In genomic region chr10:40020401-40020800, GRCm38 (mm10) we compare ENCODE assay signal across 21 mouse cellular contexts. TPM values are rescaled to one million over a fixed set of nuclear protein-coding genes. Genes with fewer than 3 reads are reported as not detected.
DNase-seq lines count a peak whose midpoint lies in the region; ATAC-seq and TF ChIP-seq lines count a peak whose summit lies in the region.
"Had no signal": no experiment of that assay in that cellular context is flagged by ENCODE, and none has a peak within 500 bp of the region (broad histone marks: within the 10 kb centered on the region; RNA-seq: fewer than 3 reads in every experiment).

No protein-coding gene starts in this region.

- H3K27ac ChIP-seq in embryonic facial prominence, embryonic 14.5 days (replicated peaks; ENCODE audit: low read depth, low read length), result no peak overlapping the region
- no peak overlapping the region for H3K27ac ChIP-seq in embryonic facial prominence, embryonic 10.5 days (replicated peaks)
- peak overlapping the region; percentile 85 for H3K27ac ChIP-seq in heart, postnatal 0 days (ENCODE audit: low read depth)
- no peak overlapping the region for H3K27ac ChIP-seq in heart, embryonic 12.5 days (ENCODE audit: poor library complexity, severe bottlenecking)
- H3K27ac ChIP-seq in thymus, adult 2 months (ENCODE audit: control insufficient read depth, insufficient read depth, low read length), result no peak overlapping the region
- H3K27ac ChIP-seq: forebrain, embryonic 15.5 days; hindbrain, embryonic 15.5 days had no signal

- no peak for TF ChIP-seq POLR2A in thymus, adult 2 months (IDR thresholded peaks at IDR 0.05; ENCODE audit: control insufficient read depth, extremely low read depth, insufficient read depth, low read length, poor library complexity)

- 0 out of 2 replicates have a peak, but pooled peaks cover 8% of the 10 kb centered on the region for H3K27me3 ChIP-seq in embryonic facial prominence, embryonic 14.5 days (replicated peaks; ENCODE audit: control insufficient read depth, insufficient read depth, low read length)
- peaks cover 42% of the 10 kb centered on the region for H3K27me3 ChIP-seq in embryonic facial prominence, embryonic 10.5 days (replicated peaks; ENCODE audit: low read depth, poor library complexity, severe bottlenecking)
- no peaks in the 10 kb centered on the region for H3K27me3 ChIP-seq in heart, postnatal 0 days (ENCODE audit: control insufficient read depth, insufficient read depth, low read length)
- peaks cover 9% of the 10 kb centered on the region; the same call in 1 of the 2 replicates for H3K27me3 ChIP-seq in heart, embryonic 12.5 days (replicated peaks)
- no peaks in the 10 kb centered on the region for H3K27me3 ChIP-seq in thymus, adult 2 months (ENCODE audit: control insufficient read depth, insufficient read depth, low read length)
- H3K27me3 ChIP-seq: forebrain, embryonic 15.5 days; hindbrain, embryonic 15.5 days had no signal

- H3K4me1 ChIP-seq in embryonic facial prominence, embryonic 14.5 days (ENCODE audit: control insufficient read depth, insufficient read depth, low read length), result peaks cover 2% of the 10 kb centered on the region; the same call in 1 of the 2 replicates
- H3K4me1 ChIP-seq in embryonic facial prominence, embryonic 10.5 days, result peaks cover 27% of the 10 kb centered on the region
- peaks cover 29% of the 10 kb centered on the region for H3K4me1 ChIP-seq in heart, postnatal 0 days (ENCODE audit: control insufficient read depth, insufficient read depth)
- H3K4me1 ChIP-seq in heart, embryonic 12.5 days (replicated peaks), result peaks cover 19% of the 10 kb centered on the region
- H3K4me1 ChIP-seq in thymus, adult 2 months (replicated peaks; ENCODE audit: control insufficient read depth, insufficient read depth, low read length), result peaks cover 8% of the 10 kb centered on the region

- no peak for ATAC-seq in embryonic facial prominence, embryonic 14.5 days (ENCODE audit: low read depth)
- ATAC-seq in heart, postnatal 0 days (ENCODE audit: insufficient read depth, low read depth), result no peak
- no peak for ATAC-seq in heart, embryonic 12.5 days (ENCODE audit: insufficient number of reproducible peaks, low FRiP score)
- ATAC-seq: CD4-positive, CD25-positive, alpha-beta regulatory T cell, adult 4 months; forebrain, embryonic 15.5 days had no signal

- WGBS in embryonic facial prominence, embryonic 14.5 days, result 48% methylated on average over 2 of the region's 2 CpGs
- 63% methylated on average over 2 of the region's 2 CpGs for WGBS in embryonic facial prominence, embryonic 10.5 days
- WGBS in heart, postnatal 0 days, result 77% methylated on average over 2 of the region's 2 CpGs
- WGBS in heart, embryonic 12.5 days, result 70% methylated on average over 2 of the region's 2 CpGs
- 50% methylated on average over 2 of the region's 2 CpGs for WGBS in thymus, adult 2 months

- H3K4me2 ChIP-seq in embryonic facial prominence, embryonic 14.5 days (ENCODE audit: low read depth, low read length), result no peak overlapping the region
- no peak overlapping the region for H3K4me2 ChIP-seq in heart, postnatal 0 days (ENCODE audit: low read depth, low read length)
- H3K4me2 ChIP-seq in heart, embryonic 12.5 days, result no peak overlapping the region
- H3K4me2 ChIP-seq: forebrain, embryonic 15.5 days; hindbrain, embryonic 15.5 days had no signal

- H3K9ac ChIP-seq in embryonic facial prominence, embryonic 14.5 days (ENCODE audit: low read depth, low read length), result no peak overlapping the region
- H3K9ac ChIP-seq in heart, postnatal 0 days (replicated peaks; ENCODE audit: low read depth, low read length), result no peak overlapping the region
- H3K9ac ChIP-seq in heart, embryonic 12.5 days, result no peak overlapping the region
- H3K9ac ChIP-seq: forebrain, embryonic 15.5 days; hindbrain, embryonic 15.5 days had no signal

- no peak overlapping the region for H3K4me3 ChIP-seq in embryonic facial prominence, embryonic 14.5 days (ENCODE audit: low read depth, low read length)
- H3K4me3 ChIP-seq in embryonic facial prominence, embryonic 10.5 days, result no peak overlapping the region
- no peak overlapping the region for H3K4me3 ChIP-seq in heart, postnatal 0 days (ENCODE audit: low read depth, low read length)
- H3K4me3 ChIP-seq in heart, embryonic 12.5 days, result no peak overlapping the region
- H3K4me3 ChIP-seq in thymus, adult 2 months (ENCODE audit: control insufficient read depth, insufficient read depth, low read length), result no peak overlapping the region
- H3K4me3 ChIP-seq: forebrain, embryonic 15.5 days; hindbrain, embryonic 15.5 days had no signal

- no peak for TF ChIP-seq CTCF in heart, postnatal 0 days (IDR thresholded peaks at IDR 0.05; ENCODE audit: low read depth)
- no peak for TF ChIP-seq CTCF in thymus, adult 2 months (IDR thresholded peaks at IDR 0.05; ENCODE audit: borderline replicate concordance, control insufficient read depth, extremely low read depth, insufficient read depth, low read length, poor library complexity)

- TF ChIP-seq EP300 in heart, postnatal 0 days (IDR thresholded peaks at IDR 0.05; ENCODE audit: low read depth), result no peak

- DNase-seq in embryonic facial prominence, embryonic 14.5 days (ENCODE audit: low spot score), result peak; percentile 26
- DNase-seq in embryonic facial prominence, embryonic 10.5 days (ENCODE audit: low spot score), result no peak
- DNase-seq in heart, postnatal 0 days (ENCODE audit: low spot score), result no peak
- DNase-seq in kidney, postnatal 14 days, result peak; percentile 29
- no peak for DNase-seq in kidney, adult 18-20 months
- DNase-seq in mesoderm, embryonic 11.5 days (ENCODE audit: low read depth, low spot score), result peak; percentile 10
- DNase-seq in thymus, adult 2 months, result no peak
- DNase-seq: adrenal gland, postnatal 10 days; B cell, adult 2 months; cerebellum, adult 18-20 months; cerebellum, adult 9-11 months; gastrocnemius, postnatal 10 days; heart, postnatal 36 days had no signal

- no peaks in the 10 kb centered on the region for H3K9me3 ChIP-seq in embryonic facial prominence, embryonic 14.5 days (ENCODE audit: control insufficient read depth, low read length)
- H3K9me3 ChIP-seq in embryonic facial prominence, embryonic 10.5 days, result no peaks in the 10 kb centered on the region
- no peaks in the 10 kb centered on the region for H3K9me3 ChIP-seq in heart, postnatal 0 days (replicated peaks; ENCODE audit: control insufficient read depth, low read length)
- H3K9me3 ChIP-seq in heart, embryonic 12.5 days (replicated peaks), result no peaks in the 10 kb centered on the region
- H3K9me3 ChIP-seq: forebrain, embryonic 15.5 days; G1E; hindbrain, embryonic 15.5 days had no signal

- no peaks in the 10 kb centered on the region for H3K36me3 ChIP-seq in embryonic facial prominence, embryonic 14.5 days (ENCODE audit: control insufficient read depth, insufficient read depth, low read length)
- no peaks in the 10 kb centered on the region for H3K36me3 ChIP-seq in embryonic facial prominence, embryonic 10.5 days (replicated peaks)
- no peaks in the 10 kb centered on the region for H3K36me3 ChIP-seq in heart, postnatal 0 days (replicated peaks; ENCODE audit: control insufficient read depth, insufficient read depth, low read length)
- H3K36me3 ChIP-seq in heart, embryonic 12.5 days, result no peaks in the 10 kb centered on the region
- no peaks in the 10 kb centered on the region for H3K36me3 ChIP-seq in thymus, adult 2 months (ENCODE audit: control insufficient read depth, insufficient read depth, low read length)
- H3K36me3 ChIP-seq: forebrain, embryonic 15.5 days; G1E; hindbrain, embryonic 15.5 days had no signal

RNA-seq across cellular contexts. Expression of gene Mfsd4b1, which starts 4.7 kb away (rescaled TPM):
- 0.32 and 0.48 TPM in 2 replicates for polyA plus RNA-seq in embryonic facial prominence, embryonic 14.5 days (2014; fragmentation: Nextera tagmentation; extraction: Ambion mirVana)
- 0.05 and 0.22 TPM in 2 replicates for polyA plus RNA-seq in embryonic facial prominence, embryonic 10.5 days (2016; fragmentation: Nextera tagmentation; extraction: Ambion mirVana)
- total RNA-seq in heart, postnatal 0 days (2014; rRNA removed; ENCODE audit: low replicate concordance), result 0.97 and 3.8 TPM in 2 replicates
- polyA plus RNA-seq in heart, postnatal 0 days (2015; fragmentation: Nextera tagmentation; extraction: Ambion mirVana), result 2.3 and 2.4 TPM in 2 replicates
- polyA plus RNA-seq in heart, embryonic 12.5 days (2016; fragmentation: Nextera tagmentation; extraction: Ambion mirVana), result 0.24 and 0.57 TPM in 2 replicates
- polyA plus RNA-seq in thymus, adult 2 months (2012; rRNA removed), result 0.96 and 1.4 TPM in 2 replicates
- polyA plus RNA-seq: CD4-positive, CD25-positive, alpha-beta regulatory T cell, adult 4 months; embryonic facial prominence, embryonic 11.5 days; forebrain, embryonic 11.5 days; G1E had no signal

RNA-seq across cellular contexts. Expression of gene Mfsd4b5, which starts 34.0 kb away (rescaled TPM):
- polyA plus RNA-seq in embryonic facial prominence, embryonic 14.5 days (2014; fragmentation: Nextera tagmentation; extraction: Ambion mirVana), result 0.12 and 0.13 TPM in 2 replicates
- not detected in 2 replicates for polyA plus RNA-seq in embryonic facial prominence, embryonic 10.5 days (2016; fragmentation: Nextera tagmentation; extraction: Ambion mirVana)
- total RNA-seq in heart, postnatal 0 days (2014; rRNA removed; ENCODE audit: low replicate concordance), result not detected in 2 replicates
- polyA plus RNA-seq in heart, postnatal 0 days (2015; fragmentation: Nextera tagmentation; extraction: Ambion mirVana), result 0.14 TPM in 1 of 2 replicates, not detected in the other
- polyA plus RNA-seq in heart, embryonic 12.5 days (2016; fragmentation: Nextera tagmentation; extraction: Ambion mirVana), result 0.09 and 0.19 TPM in 2 replicates
- 0.19 and 0.59 TPM in 2 replicates for polyA plus RNA-seq in thymus, adult 2 months (2012; rRNA removed)
- polyA plus RNA-seq: embryonic facial prominence, embryonic 11.5 days; forebrain, embryonic 11.5 days; forebrain, embryonic 15.5 days; G1E; heart, embryonic 14.5 days had no signal

Comparison
In these comparisons a context has a peak if more than half of its experiments do, and no peak if none do; other contexts are left out.
1. DNase-seq: peak in embryonic facial prominence, embryonic 14.5 days (single experiment), kidney, postnatal 14 days (single experiment) and mesoderm, embryonic 11.5 days (single experiment); none in embryonic facial prominence, embryonic 10.5 days (single experiment), heart, postnatal 0 days (single experiment), kidney, adult 18-20 months (single experiment) and thymus, adult 2 months (single experiment).